Mouse (Mus musculus): ENCODE data around the gene Golga5. TPM values are rescaled to one million over a fixed set of nuclear protein-coding genes. Genes with fewer than 3 reads are reported as not detected.
"Not testable (repeated sequence)": the region's sequence is repeated elsewhere in the genome, so short reads cannot be mapped to it uniquely, and the experiment has no call there.

The Golga5 gene
- total RNA-seq, 2 experiments from 2014 or later, result 19.6 to 24.5 TPM

DNA sequence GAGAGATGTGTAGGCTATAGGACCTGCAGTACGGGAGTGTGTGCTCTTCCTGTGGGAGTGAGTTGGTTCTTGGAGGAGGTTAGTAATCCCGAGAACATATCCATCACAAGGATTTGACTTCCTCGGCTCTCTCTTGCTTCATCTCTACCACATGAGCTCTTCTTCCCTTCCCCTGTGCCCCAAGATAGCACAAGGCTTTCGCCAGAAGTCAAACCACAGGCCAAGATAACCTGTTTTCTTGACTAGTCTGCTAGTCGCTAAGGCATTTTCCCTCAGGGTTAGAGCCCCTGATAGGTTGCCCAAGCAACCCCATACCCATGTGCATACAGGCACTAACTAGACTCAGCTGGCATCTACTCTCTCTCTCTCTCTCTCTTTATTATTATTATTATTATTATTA is 25.3 kb upstream of the Golga5 start:
- intact Hi-C loops (cut with DNase I), result no loop called here
- DNase-seq, result no peak

GRCm38 (mm10) chr12:102445436-102445835 is 23.5 kb upstream of the Golga5 start:
- DNase-seq, result no peak
- intact Hi-C loops (cut with DNase I), result no loop called here

DNA sequence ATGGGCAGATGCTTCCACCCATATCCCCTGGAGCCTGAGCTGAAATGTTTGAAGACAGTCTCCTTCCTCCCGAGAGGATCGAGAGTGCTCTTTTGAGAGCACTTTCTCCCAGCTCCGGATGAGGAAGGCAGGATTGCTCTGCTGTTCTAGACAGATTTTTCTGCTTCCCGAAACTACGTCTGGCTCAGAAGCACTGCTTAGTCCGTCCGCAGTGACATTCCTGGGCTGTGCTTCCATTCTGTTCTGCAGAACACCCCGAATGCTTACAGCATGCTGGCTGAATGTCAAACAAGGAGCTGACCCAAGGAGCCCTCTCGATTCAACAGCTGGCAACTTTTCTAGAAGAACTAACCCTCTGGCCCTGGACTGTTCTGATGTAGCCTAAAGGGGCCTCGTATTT is 18.5 kb upstream of the Golga5 start:
- no peak for DNase-seq
- intact Hi-C loops (cut with DNase I), result loop anchor here (10.0 kb wide), 1 partner anchor 466 kb away; no protein-coding TSS in a partner anchor

DNA sequence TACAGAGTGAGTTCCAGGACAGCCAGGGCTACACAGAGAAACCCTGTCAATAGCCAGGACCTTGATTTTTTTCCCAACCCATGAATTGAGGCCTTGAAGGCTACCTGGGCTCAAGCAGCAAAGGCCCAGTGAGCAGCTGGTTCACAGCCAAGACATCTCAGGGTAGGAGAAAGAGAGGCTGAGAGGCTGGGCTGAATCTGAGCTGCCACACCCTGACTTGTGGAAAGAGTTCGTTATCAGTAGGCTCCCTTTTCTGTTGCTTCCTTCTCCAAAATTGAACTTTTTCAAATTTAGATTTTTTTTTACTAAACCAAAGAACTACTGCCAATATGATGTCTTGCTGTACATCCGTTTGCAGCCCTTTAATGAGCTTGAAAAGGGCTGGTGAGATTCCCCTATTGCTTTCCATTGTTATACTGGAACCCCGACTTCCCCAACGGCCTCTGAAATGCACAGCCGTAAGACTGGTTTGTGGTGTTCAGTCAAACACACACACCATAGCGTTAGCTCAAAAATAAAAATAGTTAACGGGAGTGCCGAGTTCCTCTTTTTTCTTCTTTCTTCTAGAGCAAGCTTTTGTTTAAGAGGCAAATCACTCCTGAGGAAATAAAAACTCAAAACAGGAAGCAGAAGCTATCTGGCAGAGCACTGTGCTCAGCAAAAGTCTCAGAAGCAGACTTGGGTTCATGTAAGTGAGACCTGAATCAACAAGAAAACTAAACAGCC is 17.6 kb upstream of the Golga5 start:
- intact Hi-C loops (cut with DNase I), result loop anchor here (10.0 kb wide), 1 partner anchor 466 kb away; no protein-coding TSS in a partner anchor
- DNase-seq, result no peak

DNA sequence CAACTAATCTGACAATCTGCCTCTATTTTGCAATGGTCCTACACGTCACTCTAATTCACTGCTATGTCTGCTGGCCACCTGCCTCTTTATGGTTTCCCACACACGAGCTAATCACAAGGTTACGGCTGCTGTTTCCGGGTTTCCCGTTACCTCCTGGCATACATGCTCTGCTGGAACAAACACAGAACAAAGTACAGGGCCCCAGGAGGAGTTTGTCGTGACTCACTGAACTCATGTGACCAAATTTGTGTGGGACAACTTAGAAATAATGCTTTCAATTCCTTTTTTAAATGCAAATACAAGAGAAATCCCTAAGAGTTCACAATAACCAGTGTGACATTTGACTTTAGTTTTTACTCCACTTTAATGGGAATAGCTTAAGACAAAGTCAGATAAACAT is 15.4 kb upstream of the Golga5 start:
- no peak for DNase-seq
- intact Hi-C loops (cut with DNase I), result loop anchor here (10.0 kb wide), 1 partner anchor 469 kb away; no protein-coding TSS in a partner anchor

DNA sequence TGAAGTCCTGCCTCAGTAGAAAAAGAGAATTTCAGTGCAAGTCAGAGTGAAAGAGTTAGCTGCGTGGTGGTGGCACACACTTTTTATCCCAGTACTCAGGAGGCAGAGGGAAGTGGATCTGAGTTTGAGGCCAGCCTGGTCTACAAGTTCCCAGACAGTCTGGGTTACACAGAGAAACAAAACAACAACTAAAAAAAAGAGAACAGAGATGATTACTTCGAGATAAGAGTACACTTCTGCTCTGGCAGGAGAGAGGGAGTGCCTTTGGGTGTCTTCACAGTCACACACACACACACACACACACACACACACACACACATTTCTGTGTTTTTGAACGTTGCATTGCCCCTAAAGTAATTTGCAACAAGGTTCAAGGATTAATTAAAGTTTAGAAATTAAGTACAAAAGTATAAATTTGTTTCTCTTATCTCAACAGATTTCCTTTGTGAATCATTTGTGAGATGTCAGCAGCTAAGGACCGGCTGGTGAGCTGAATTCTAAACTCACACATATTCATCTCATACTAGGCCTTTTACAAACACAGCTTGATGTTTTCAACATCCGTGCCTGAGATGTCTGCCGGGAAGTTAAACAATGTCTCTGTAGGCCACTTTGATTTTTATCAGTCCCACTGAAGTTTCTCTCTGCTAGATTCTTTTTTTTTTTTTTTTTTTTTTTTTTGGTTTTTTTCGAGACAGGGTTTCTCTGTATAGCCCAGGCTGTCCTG is 12.3 kb upstream of the Golga5 start:
- intact Hi-C loops (cut with DNase I), result loop anchor here (10.0 kb wide), 1 partner anchor 472 kb away; no protein-coding TSS in a partner anchor
- no peak for DNase-seq

GRCm38 (mm10) chr12:102460014-102460413 is 8.9 kb upstream of the Golga5 start:
- intact Hi-C loops (cut with DNase I), result no loop called here
- no peak for DNase-seq

DNA sequence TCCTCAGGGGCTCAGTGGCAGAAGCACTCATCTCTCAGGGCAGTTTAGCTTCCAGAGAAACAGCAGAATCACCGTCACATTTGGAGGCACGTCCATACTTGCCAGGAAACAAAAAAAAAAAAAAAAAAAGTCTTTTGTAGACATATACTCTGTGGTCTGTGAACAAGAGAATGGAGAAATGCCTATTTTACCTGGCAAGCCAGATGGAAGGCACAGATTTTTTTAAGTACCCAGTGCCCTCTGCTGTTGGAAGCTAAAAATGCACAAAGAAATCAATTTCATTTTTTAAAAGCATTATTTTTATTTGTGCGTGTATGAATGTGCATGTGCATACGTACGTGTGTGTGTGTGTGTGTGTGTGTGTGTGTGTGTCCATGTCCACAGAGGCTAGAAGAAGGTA is 7.8 kb upstream of the Golga5 start:
- intact Hi-C loops (cut with DNase I), result loop anchor here (1.0 kb wide), 1 partner anchor 69 kb away; no protein-coding TSS in a partner anchor
- no peak for DNase-seq

DNA sequence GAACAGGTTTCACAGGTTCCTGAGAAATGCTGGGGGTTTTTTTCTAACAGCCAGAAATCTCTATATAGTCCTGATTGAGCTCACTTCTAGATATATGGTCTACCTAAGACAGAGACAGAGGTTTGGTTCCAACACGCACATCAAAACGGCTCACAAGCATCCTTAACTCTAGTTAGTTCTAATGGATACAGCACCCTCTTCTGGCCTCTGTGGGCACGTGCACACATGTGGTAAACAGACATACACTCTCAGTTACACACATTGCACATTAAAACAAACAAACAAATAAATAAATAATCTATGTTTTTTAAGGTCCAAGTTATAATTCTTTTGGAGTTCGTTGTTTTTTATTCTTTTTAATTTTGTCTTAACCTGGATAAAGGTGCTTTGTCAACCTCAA is 4.3 kb upstream of the Golga5 start:
- intact Hi-C loops (cut with DNase I), result no loop called here
- no peak for DNase-seq

DNA sequence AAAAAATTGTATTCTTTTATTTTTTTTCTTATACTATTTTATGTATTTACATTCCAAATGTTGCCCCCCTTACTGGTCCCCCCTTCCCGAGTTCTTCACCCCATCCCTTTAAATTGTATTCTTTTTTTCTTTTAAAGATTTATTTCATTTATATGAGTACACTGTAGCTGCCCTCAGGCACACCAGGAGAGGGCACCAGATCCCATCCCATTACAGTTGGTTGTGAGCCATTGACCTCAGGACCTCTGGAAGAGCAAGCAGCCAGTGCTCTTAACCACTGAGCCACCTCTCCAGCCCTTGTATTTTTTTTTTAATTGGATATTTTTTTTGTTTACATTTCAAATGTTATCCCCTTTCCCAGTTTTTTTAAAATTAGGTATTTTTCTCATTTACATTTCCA is 799 bp upstream of the Golga5 start:
- intact Hi-C loops (cut with DNase I), result no loop called here
- DNase-seq, result no peak

DNA sequence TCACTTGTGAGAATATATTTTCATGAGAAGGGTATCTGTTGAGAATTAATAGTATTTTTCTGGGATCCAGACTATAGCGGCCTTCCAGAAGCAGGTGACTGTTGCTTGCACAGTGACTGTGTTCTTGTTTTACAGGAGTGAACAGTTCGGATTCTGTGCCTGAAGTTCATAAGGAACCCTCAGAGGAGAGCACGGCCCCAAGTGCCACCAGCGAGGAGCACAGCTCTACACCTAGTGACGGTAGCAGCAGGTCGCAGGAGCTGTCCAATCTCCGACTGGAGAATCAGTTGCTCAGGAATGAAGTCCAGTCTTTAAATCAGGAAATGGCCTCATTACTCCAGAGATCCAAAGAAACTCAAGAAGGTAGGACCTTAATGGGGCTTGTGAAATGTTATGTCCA is 5.5 kb downstream of the Golga5 start:
- no peak for DNase-seq
- intact Hi-C loops (cut with DNase I), result no loop called here

DNA sequence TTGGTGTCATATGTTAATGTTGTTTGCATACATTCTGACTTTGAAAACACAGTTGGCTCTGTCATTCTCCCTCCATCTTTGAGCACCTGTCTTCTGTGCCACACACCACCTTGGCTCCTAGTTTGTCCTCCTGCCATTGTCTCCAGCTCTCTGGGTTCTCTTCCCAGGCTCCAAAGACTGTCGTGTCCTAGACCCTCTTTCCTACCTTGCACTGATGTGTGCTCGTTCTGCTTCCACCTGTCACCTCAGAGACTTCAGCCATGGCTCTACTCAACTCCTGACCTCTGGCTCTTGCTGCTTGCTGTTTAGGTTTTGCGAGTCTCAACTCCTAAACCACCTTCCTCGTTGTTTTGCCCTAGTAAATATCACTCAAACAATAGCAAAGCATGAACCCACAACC is 11.5 kb downstream of the Golga5 start:
- intact Hi-C loops (cut with DNase I), result no loop called here
- DNase-seq, result no peak

- no peak for DNase-seq
Observed at GRCm38 (mm10) chr12:102484946-102485345, 16.0 kb downstream of the Golga5 start.

GRCm38 (mm10) chr12:102491911-102492310 is 23.0 kb downstream of the Golga5 start:
- intact Hi-C loops (cut with DNase I), result no loop called here
- DNase-seq, result no peak

More at GRCm38 (mm10) chr12:102484946-102485345, 16.0 kb downstream of the Golga5 start:
- intact Hi-C loops (cut with DNase I), result no loop called here

DNA sequence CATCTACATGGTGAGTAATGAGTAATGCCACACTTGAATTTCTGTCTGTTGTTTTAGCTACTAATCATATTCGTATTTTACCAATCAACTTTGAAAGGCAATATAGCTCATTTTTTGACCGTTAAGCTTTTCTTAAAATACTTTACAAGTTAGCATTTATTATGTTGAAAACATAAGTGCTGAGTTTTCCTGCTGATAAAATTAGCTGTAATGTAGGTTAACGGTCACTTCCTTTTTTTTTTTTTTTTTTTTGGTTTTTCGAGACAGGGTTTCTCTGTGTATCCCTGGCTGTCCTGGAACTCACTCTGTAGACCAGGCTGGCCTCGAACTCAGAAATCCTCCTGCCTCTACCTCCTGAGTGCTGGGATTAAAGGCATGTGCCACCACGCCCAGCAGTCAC is 26.8 kb downstream of the Golga5 start:
- DNase-seq; intact Hi-C loops (cut with DNase I): not testable (repeated sequence)

DNA sequence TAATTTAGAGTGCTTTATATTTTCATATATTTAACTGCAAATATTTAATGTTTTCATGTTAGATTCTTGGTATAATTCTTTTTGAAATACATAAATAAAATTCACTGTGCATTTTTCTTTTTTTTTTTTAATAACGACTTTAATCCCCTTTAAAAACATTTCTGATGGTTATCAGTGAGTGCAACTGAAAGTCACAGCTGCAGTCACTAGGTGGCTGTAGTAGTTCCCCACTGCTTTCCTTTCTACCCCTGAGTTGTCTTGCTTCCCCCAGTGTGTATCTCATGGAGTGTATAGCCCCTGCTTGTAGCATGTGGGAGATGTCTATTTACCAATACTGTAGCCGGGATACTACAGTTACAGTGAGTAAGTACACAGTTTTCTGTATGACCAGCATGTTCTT is 29.0 kb downstream of the Golga5 start:
- intact Hi-C loops (cut with DNase I), result no loop called here
- DNase-seq, result no peak

DNA sequence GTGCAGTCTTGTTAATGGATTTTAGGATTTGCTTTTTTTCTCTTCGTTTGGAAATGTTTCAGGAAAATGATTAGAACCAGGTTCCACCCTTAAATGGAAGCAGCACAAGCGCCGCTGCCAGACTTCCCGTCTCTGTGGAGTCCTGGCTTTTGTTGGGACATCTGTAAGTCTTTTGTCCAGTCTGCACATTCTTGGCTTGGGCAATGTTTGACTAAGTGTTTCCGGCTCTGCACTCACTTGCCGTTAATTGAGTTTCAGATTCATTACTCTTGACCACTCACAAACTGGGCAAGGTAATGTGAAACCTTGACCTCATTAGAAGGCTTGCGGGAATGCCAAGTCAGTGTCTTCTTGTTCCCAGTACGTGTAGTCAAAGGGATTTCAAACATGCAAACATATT is 29.8 kb downstream of the Golga5 start:
- peak; percentile 17 to 22 for DNase-seq
- intact Hi-C loops (cut with DNase I), result no loop called here

GRCm38 (mm10) chr12:102499210-102499609 is 30.3 kb downstream of the Golga5 start:
- intact Hi-C loops (cut with DNase I), result no loop called here
- DNase-seq, result no peak

GRCm38 (mm10) chr12:102499723-102500122 is 30.8 kb downstream of the Golga5 start:
- no peak for DNase-seq
- intact Hi-C loops (cut with DNase I), result loop anchor here (5.0 kb wide), 1 partner anchor 218 kb away; no protein-coding TSS in a partner anchor

DNA sequence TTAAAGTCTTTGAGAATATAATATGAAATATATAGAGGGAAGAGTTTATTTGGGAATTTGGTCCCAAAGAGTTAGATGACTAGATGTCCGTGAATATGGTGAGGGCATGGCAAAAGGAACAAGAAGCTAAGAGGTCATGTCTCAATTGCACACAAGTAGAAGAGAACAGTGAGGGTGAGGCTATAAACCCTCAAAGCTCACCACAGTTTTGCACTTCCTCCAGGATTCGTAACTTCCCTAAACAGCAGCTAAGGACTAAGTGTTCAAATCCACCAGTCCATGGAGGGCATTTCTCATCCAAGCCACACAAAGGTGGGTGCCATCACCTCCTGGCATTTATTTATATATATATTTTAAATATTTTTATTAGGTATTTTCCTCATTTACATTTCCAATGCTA is 32.1 kb downstream of the Golga5 start:
- intact Hi-C loops (cut with DNase I), result loop anchor here (5.0 kb wide), 1 partner anchor 216 kb away; no protein-coding TSS in a partner anchor
- no peak for DNase-seq

GRCm38 (mm10) chr12:102501848-102502595 is 33.1 kb downstream of the Golga5 start:
- no peak for DNase-seq
- intact Hi-C loops (cut with DNase I), result loop anchor here (5.0 kb wide), 1 partner anchor 215 kb away; no protein-coding TSS in a partner anchor
